ENCODE assay signal across 8 mouse cellular contexts in genomic region chr5:52833005-52833404, GRCm38 (mm10). TPM values are rescaled to one million over a fixed set of nuclear protein-coding genes. Genes with fewer than 3 reads are reported as not detected.
DNase-seq lines count a peak whose midpoint lies in the region; ATAC-seq and TF ChIP-seq lines count a peak whose summit lies in the region.

No protein-coding gene starts in this region.

- no peaks in the 10 kb centered on the region for H3K36me3 ChIP-seq in heart, adult 2 months (ENCODE audit: control insufficient read depth, insufficient read depth, low read length)
- peaks cover 20% of the 10 kb centered on the region for H3K36me3 ChIP-seq in forebrain, embryonic 10.5 days (replicated peaks)
- H3K36me3 ChIP-seq in intestine, postnatal 0 days (ENCODE audit: control insufficient read depth, insufficient read depth), result no peaks in the 10 kb centered on the region

- peak overlapping the region; percentile 80 for H3K4me2 ChIP-seq in intestine, postnatal 0 days (replicated peaks; ENCODE audit: low read depth)

- TF ChIP-seq POLR2A in heart, adult 2 months (IDR thresholded peaks at IDR 0.05; ENCODE audit: insufficient read depth, low read depth, low read length), result no peak

- TF ChIP-seq CTCF in heart, adult 2 months (IDR thresholded peaks at IDR 0.05), result no peak
- TF ChIP-seq CTCF in intestine, postnatal 0 days (IDR thresholded peaks at IDR 0.05; ENCODE audit: low read depth), result no peak

- H3K4me3 ChIP-seq in heart, adult 2 months, result peak overlapping the region; percentile 57; the same call in 1 of the 2 replicates
- H3K4me3 ChIP-seq in forebrain, embryonic 10.5 days, result peak overlapping the region; percentile 76
- peak overlapping the region; percentile 59 for H3K4me3 ChIP-seq in intestine, postnatal 0 days (ENCODE audit: low read depth, low read length)

- no peaks in the 10 kb centered on the region for H3K27me3 ChIP-seq in heart, adult 2 months (ENCODE audit: control insufficient read depth, insufficient read depth, low read length)
- no peaks in the 10 kb centered on the region for H3K27me3 ChIP-seq in forebrain, embryonic 10.5 days (ENCODE audit: poor library complexity, severe bottlenecking)
- no peaks in the 10 kb centered on the region for H3K27me3 ChIP-seq in intestine, postnatal 0 days (replicated peaks; ENCODE audit: control insufficient read depth, insufficient read depth, low read length)

- ATAC-seq in intestine, postnatal 0 days, result no peak

- no peak overlapping the region for H3K9ac ChIP-seq in heart, adult 2 months (ENCODE audit: low read depth, low read length)
- H3K9ac ChIP-seq in intestine, postnatal 0 days (ENCODE audit: low read depth, low read length), result no peak overlapping the region

- peaks cover 9% of the 10 kb centered on the region for H3K4me1 ChIP-seq in heart, adult 2 months (ENCODE audit: control insufficient read depth, insufficient read depth, low read length)
- H3K4me1 ChIP-seq in forebrain, embryonic 10.5 days, result peaks cover 28% of the 10 kb centered on the region
- H3K4me1 ChIP-seq in intestine, postnatal 0 days (replicated peaks; ENCODE audit: control insufficient read depth, insufficient read depth, low read length), result 0 out of 2 replicates have a peak, but pooled peaks cover 3% of the 10 kb centered on the region

- no peak for TF ChIP-seq EP300 in heart, adult 2 months (IDR thresholded peaks at IDR 0.05; ENCODE audit: insufficient read depth, low read depth, low read length)

- no peaks in the 10 kb centered on the region for H3K9me3 ChIP-seq in forebrain, embryonic 10.5 days
- no peaks in the 10 kb centered on the region for H3K9me3 ChIP-seq in intestine, postnatal 0 days (ENCODE audit: control insufficient read depth)

- no peak for DNase-seq in heart, adult 2 months
- no peak for DNase-seq in heart, postnatal 36 days
- peak; percentile 64 for DNase-seq in NIH3T3 (ENCODE audit: low read depth)
- no peak for DNase-seq in forebrain, embryonic 10.5 days (ENCODE audit: extremely low spot score, low spot score)
- peak; percentile 42 to 52 for DNase-seq in lung, postnatal 4 days
- peak; percentile 9 to 41 for DNase-seq in thymus, postnatal 36 days
- no peak for DNase-seq in Muller cell, postnatal 12 days (ENCODE audit: inconsistent ontology term)

- peaks cover 1% of the 10 kb centered on the region; the same call in 1 of the 2 replicates for H3K79me2 ChIP-seq in heart, adult 2 months (replicated peaks; ENCODE audit: control insufficient read depth, insufficient read depth, low read length)

- intact Hi-C loops in heart, adult 2 months (cut with DNase I), result loop anchor here (5.0 kb wide), 1 partner anchor 51 kb away; no protein-coding TSS in a partner anchor
- intact Hi-C loops in heart, postnatal 36 days (cut with DNase I), result loop anchor here (10.0 kb wide), 1 partner anchor 358 kb away; the partner anchor contains the start of gene Ccdc149

- H3K27ac ChIP-seq in heart, adult 2 months, result peak overlapping the region; percentile 92
- H3K27ac ChIP-seq in forebrain, embryonic 10.5 days, result peak overlapping the region; percentile 93
- H3K27ac ChIP-seq in intestine, postnatal 0 days (ENCODE audit: low read depth, low read length), result peak overlapping the region; percentile 81; the same call in 1 of the 2 replicates

RNA-seq across cellular contexts. Expression of gene Anapc4, which starts 0.8 kb away (rescaled TPM):
- total RNA-seq in heart, adult 2 months (2021), result 10 to 100 TPM; 37.4 to 38.8 TPM
- 17.3 and 50.3 TPM in 2 replicates for polyA plus RNA-seq in heart, adult 2 months (2012; rRNA removed)
- total RNA-seq in heart, postnatal 36 days (2021), result 10 to 100 TPM; 42.2 to 44.1 TPM
- 116 and 118 TPM in 2 replicates for polyA plus RNA-seq in forebrain, embryonic 10.5 days (2016; fragmentation: Nextera tagmentation; extraction: Ambion mirVana)
- polyA plus RNA-seq in intestine, postnatal 0 days (2015; fragmentation: Nextera tagmentation; extraction: Ambion mirVana), result 30.2 and 37.5 TPM in 2 replicates

RNA-seq across cellular contexts. Expression of gene Zcchc4, which starts 57.8 kb away (rescaled TPM):
- total RNA-seq in heart, adult 2 months (2021), result 1 to 10 TPM; 5.0 to 5.2 TPM
- 4.5 and 7.3 TPM in 2 replicates for polyA plus RNA-seq in heart, adult 2 months (2012; rRNA removed)
- total RNA-seq in heart, postnatal 36 days (2021), result 1 to 10 TPM; 5.2 to 5.6 TPM
- 21.5 and 22.1 TPM in 2 replicates for polyA plus RNA-seq in forebrain, embryonic 10.5 days (2016; fragmentation: Nextera tagmentation; extraction: Ambion mirVana)
- polyA plus RNA-seq in intestine, postnatal 0 days (2015; fragmentation: Nextera tagmentation; extraction: Ambion mirVana), result 4.2 TPM in 2 replicates

Comparison
In these comparisons a context has a peak if more than half of its experiments do, and no peak if none do; other contexts are left out.
1. DNase-seq: peak in NIH3T3 (single experiment), lung, postnatal 4 days (2 of 2) and thymus, postnatal 36 days (2 of 2); none in heart, adult 2 months (0 of 2), heart, postnatal 36 days (0 of 2), forebrain, embryonic 10.5 days (single experiment) and Muller cell, postnatal 12 days (single experiment).
2. Peak in every context shown above with its lines, with median percentiles within 50 percentile points of each other: H3K27ac ChIP-seq and H3K4me3 ChIP-seq.